Mouse (Mus musculus): ENCODE data around the gene Lyl1. TPM values are rescaled to one million over a fixed set of nuclear protein-coding genes. Genes with fewer than 3 reads are reported as not detected.

Gene Lyl1
- total RNA-seq (2021): 1 to 10 TPM; 3.4 to 4.2 TPM
- long read RNA-seq, experiment 1, partial matches to known transcripts: 0 of 1 reads
- long read RNA-seq, experiment 1, other reads (novel, unspliced or antisense): 0 of 1 reads
- long read RNA-seq, experiment 2, partial matches to known transcripts: 0 of 1 reads
- long read RNA-seq, experiment 2, other reads (novel, unspliced or antisense): 1 of 1 reads

GRCm38 (mm10) chr8:84700941-84701911, at the start of gene Lyl1:
TSS of gene Lyl1 (plus strand) at chr8:84701457.
- peak in 1 of 2 experiments; percentile 36 for DNase-seq (ENCODE audit: low spot score in 2 of 2)

DNA sequence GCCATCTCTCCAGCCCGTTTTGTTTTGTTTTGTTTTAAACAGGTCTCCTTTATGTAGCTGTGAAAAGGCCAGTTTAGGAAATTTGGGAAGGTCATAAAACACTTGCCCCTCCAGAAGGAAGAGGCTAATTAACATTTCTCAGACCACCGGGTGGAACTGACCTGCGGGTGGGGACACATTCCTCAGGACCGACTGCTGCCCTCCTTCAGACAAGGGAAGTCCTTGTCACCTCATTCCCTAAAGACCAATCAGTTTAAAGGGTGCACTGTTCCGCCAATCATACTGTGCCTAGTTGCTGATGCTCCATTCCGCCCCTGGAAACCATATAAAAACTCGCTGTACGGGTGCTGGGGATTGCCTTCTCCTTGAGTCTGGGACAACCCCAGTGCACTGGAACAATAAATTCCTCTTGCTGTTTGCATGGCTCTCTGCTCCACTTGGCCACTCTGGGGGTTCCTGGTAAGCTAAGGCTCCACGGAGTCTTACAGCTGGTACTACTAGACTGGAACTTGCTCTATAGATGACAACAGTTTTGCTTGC, 48.1 kb upstream of the Lyl1 start:
- no peak for DNase-seq (ENCODE audit: low spot score in 2 of 2)

DNA sequence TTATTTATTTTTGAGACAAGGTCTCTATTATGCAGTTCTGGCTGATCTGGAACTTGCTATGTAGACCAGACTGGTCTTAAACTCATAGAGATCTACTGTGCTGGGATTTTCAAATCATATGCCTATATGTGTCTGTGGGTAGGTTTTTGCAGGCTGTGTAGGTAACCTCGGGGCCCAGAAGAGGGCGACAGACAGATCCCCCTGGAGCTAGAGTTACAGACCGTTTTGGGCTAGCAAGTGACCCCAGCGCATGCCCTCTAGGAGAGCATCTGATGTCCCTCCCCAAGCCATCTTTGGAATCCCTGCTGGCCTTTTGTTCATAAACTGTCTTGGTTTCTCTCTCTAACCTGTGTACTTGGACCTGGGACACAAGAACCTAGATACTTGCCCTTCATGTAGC, 46.7 kb upstream of the Lyl1 start:
- no peak for DNase-seq (ENCODE audit: low spot score in 2 of 2)

GRCm38 (mm10) chr8:84655336-84656190, 45.7 kb upstream of the Lyl1 start:
- DNase-seq (ENCODE audit: low spot score in 2 of 2): no peak

GRCm38 (mm10) chr8:84656191-84656525, 45.1 kb upstream of the Lyl1 start:
- DNase-seq (ENCODE audit: low spot score in 2 of 2): no peak

- no peak for DNase-seq (ENCODE audit: low spot score in 2 of 2)
These were observed 44.6 kb upstream of the Lyl1 start for GRCm38 (mm10) chr8:84656641-84657126.

DNA sequence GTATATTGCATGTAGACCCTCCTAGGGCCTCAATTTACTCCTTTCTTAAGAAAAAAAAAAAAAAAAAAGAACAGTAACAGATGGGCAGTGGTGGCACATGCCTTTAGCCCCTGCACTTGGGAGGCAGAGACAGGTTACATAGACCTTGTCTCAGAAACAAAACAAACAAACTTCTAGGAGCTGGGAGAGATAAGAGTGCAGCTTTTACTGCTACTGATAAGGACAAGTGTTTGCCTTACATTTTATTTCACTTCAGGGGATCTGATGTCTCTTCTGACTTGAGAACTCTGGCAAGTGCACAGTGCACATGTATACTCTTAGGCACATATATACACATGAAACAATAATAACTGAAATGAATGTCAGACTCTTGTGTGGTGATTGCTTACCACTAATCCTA, 44.1 kb upstream of the Lyl1 start:
- DNase-seq (ENCODE audit: low spot score in 2 of 2): no peak

GRCm38 (mm10) chr8:84657680-84658079, 43.6 kb upstream of the Lyl1 start:
- no peak for DNase-seq (ENCODE audit: low spot score in 2 of 2)

GRCm38 (mm10) chr8:84658951-84659350, 42.3 kb upstream of the Lyl1 start:
- DNase-seq (ENCODE audit: low spot score in 2 of 2): no peak

GRCm38 (mm10) chr8:84659936-84660818, 41.1 kb upstream of the Lyl1 start:
- DNase-seq (ENCODE audit: low spot score in 2 of 2): no peak

DNA sequence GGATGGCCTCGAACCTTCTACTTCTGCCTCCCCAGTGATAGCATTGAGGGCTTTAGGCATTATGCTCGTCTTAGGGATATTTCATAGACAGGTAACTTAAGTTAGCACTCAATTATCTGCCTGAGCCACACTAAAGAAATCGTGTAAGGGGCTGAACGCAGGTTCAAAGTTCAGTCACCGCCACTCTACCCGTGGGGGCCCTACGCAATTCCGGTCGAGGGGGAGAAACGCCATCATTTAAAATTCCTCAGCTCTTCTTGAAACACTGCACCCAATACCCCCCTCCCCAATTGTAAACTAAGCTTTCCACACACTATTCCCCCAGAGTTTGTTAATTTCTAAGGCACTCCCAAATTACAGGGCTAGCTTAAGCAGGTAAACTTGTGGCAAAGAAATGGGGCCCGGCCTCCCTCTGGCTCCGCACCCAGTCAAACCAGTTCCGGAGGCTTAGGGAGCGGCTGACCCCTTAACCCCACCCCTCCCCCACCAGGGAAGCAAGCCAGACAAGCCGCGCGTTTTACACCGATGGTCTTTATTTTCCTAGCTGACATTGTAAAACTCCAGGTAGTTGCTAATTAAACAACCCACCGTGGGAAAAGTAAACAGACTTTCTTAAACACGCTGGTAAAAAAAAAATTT, 40.3 kb upstream of the Lyl1 start:
- DNase-seq (ENCODE audit: low spot score in 2 of 2): no peak

- peak in 1 of 2 experiments; percentile 48 for DNase-seq (ENCODE audit: low spot score in 2 of 2)
These were observed 39.8 kb upstream of the Lyl1 start for GRCm38 (mm10) chr8:84661458-84661871.

- DNase-seq (ENCODE audit: low spot score in 2 of 2): no peak
These were observed 39.2 kb upstream of the Lyl1 start for GRCm38 (mm10) chr8:84661961-84662571.

DNA sequence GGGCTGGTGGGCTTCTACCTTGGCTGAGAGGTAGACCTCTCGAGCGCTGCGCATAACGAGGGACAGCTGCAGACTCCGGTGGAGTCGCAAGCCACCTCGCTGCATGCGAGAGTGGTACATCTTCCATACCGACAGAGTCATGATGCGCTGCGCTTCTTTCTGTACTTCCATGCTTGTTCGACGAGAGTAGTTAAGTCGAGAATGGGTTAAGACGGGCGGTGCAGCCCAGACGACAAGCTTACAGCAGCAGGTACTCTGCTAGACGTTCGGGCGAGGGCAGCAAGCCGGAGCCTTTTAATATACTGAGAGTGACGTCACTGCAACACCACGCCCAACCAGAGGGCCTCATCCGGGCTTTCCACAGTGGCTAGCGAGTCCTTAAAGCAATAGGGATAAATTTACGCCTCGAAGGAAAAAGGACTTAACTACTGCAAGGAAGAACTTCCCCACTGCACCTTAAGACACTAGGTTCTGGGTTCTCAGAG, 38.6 kb upstream of the Lyl1 start, which contains the start of gene Ier2:
Gene Ier2 (minus strand): TSS at position 272 of the 485 bp plus-strand sequence.
- peak; percentile 94 to 97 for DNase-seq (ENCODE audit: low spot score in 2 of 2)

- DNase-seq (ENCODE audit: low spot score in 2 of 2): peak; percentile 96 to 99
These were observed 37.6 kb upstream of the Lyl1 start for GRCm38 (mm10) chr8:84663483-84664327.

DNA sequence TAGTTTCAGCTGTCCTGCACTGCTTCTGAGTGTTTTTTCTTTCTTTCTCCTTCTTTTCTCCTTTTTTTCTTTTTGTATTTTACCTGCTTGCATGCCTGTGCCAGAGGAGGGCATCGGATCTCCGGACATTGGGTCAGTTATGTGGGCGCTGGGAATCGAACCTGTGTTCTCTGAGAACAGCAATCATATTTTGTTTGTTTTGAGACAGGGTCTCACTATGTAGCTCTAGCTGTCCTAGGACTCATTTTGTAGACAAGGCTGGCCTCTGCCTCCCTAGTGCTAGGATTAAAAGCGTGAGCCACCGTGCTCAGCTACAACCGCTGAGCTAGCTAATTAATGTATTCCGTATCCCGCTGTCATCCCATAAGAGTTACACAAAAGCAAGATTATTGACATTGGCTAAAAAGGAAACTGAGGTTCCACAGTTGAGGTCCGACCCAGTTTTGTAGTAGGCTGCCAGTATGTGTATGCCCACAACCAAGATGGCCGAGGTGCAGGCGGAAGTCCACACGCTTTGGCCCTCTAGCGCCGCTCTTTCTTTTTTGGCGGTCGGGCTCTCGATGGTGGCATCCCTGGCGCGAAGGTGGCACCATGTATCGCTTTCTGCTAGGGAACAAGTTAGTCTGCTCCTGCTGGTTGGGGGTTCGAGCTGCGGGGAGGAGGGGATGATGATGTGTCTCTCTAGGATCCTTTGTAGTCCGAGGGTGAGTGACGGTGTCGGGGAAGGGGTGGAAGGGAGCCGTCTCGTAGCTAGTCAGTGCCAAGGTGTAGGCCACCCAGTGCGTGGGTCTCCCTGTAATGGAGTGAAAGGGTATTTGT, 36.5 kb upstream of the Lyl1 start:
- peak; percentile 83 to 89 for DNase-seq (ENCODE audit: low spot score in 2 of 2)

DNA sequence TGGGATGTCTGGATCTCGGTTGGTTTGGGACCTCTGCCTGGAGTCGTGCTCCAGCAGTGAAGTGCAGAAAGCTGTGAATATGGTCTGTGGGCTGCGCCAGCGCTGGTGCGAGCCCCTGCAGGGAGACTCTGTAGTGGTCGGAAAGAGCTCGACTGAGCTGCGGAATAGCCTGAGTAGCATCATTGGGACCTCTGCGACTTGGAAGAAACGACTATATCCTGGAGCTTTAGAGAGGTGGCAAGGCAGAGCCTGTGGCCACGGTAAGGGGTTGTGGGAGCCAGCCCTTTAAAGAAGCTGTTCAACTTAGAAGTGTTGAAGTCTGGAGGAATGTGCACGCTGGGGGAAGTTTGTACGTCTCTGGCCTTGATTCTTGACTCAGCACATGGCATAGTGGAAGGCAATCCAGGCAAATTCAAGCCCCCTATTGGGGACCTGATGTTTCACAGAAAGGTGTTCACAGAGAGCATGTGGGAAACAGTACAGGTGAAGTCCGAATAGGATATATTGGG, 35.8 kb upstream of the Lyl1 start:
- DNase-seq (ENCODE audit: low spot score in 2 of 2): no peak

All from layer of hippocampus, postnatal 14 days (tissue).